Mouse (Mus musculus) stomach, embryonic 15.5 days (tissue): ENCODE data around the gene Mroh3. TPM values are rescaled to one million over a fixed set of nuclear protein-coding genes. Genes with fewer than 3 reads are reported as not detected.

Source experiments
- ATAC-seq: fragments of 200-750 bp; cut with Nextera tagmentation; 2 replicates; pipeline ENCODE4 v1.8.0; 2017; ENCODE audit warnings: low read depth, moderate number of reproducible peaks, moderate TSS enrichment; ENCODE audit not compliant: insufficient read depth, low FRiP score
- H3K27ac ChIP-seq: fragments of 300-500 bp; sonication (generic); 2 replicates; pipeline ENCODE4 v1.5.1; 2015; ENCODE audit warnings: mild to moderate bottlenecking, inconsistent platforms
- H3K27me3 ChIP-seq: fragments of 300-500 bp; sonication (generic); replicated peaks from 2 replicates; pipeline ENCODE4 v1.6.1; 2015; ENCODE audit warnings: inconsistent platforms
- H3K36me3 ChIP-seq: fragments of 300-500 bp; sonication (generic); 2 replicates; pipeline ENCODE4 v1.6.1; 2015; ENCODE audit warnings: inconsistent platforms
- H3K4me1 ChIP-seq: fragments of 300-500 bp; sonication (generic); 2 replicates; pipeline ENCODE4 v1.6.1; 2015; ENCODE audit warnings: inconsistent platforms
- H3K4me2 ChIP-seq: fragments of 300-500 bp; sonication (generic); 2 replicates; pipeline ENCODE4 v1.6.1; 2015; ENCODE audit warnings: mild to moderate bottlenecking, inconsistent platforms
- H3K4me3 ChIP-seq: fragments of 300-500 bp; sonication (generic); replicated peaks from 2 replicates; pipeline ENCODE4 v1.5.1; 2015; ENCODE audit warnings: inconsistent platforms
- H3K9ac ChIP-seq: fragments of 300-500 bp; sonication (generic); 2 replicates; pipeline ENCODE4 v1.6.1; 2015; ENCODE audit warnings: inconsistent platforms
- H3K9me3 ChIP-seq: fragments of 300-500 bp; sonication (generic); 2 replicates; pipeline ENCODE4 v1.6.1; 2016; ENCODE audit warnings: inconsistent platforms
- WGBS: fragments of 180-500 bp; shearing (Covaris S2); methylation state at CpG from one replicate; pipeline ENCODE4 v1.1.7; 2015; 5-methylcytosine and 5-hydroxymethylcytosine counted together
- polyA plus RNA-seq: library from polyadenylated mRNA; unstranded; fragments of >200 nt; fragmentation: Nextera tagmentation; extraction: Ambion mirVana; gene quantifications from 2 replicates; pipeline ENCODE4 v1.2.1, GENCODE M21; 2015

Gene Mroh3
- polyA plus RNA-seq, result 0.66 and 0.73 TPM in 2 replicates

DNA sequence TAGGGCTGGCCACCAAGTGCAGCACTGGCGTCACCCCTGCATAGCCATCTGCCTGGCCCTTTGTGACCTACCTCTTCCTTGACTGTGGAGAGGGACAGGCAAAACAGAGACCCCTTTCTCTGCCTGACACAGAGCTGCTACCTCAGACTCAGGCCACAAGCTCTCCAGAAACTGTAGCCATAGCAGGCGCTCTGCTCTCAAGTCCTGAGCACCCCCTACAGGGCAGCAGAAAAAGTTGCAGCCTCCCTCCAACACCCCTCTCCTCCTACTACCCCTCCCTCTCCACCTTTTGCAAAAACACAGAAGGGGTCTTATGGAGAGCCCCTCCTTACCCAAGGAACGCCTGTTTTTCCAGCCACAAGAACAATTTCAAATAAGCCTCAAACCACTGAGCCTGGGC is at the start of gene Mroh3:
TSS of gene Mroh3 (minus strand) at position 26 of the 400 bp plus-strand sequence.
- no peak within 1 kb of the TSS for H3K4me3 ChIP-seq
- no peaks in the 10 kb centered on the region for H3K27me3 ChIP-seq
- no peak within 1 kb of the TSS for H3K27ac ChIP-seq
- no peak within 1 kb of the TSS for H3K4me2 ChIP-seq
- ATAC-seq, result no peak
- no peaks in the 10 kb centered on the region for H3K36me3 ChIP-seq
- no peak within 1 kb of the TSS for H3K9ac ChIP-seq
- WGBS, result 63% methylated on average over 3 of the region's 3 CpGs
- H3K9me3 ChIP-seq, result no peaks in the 10 kb centered on the region
- H3K4me1 ChIP-seq, result no peaks in the 10 kb centered on the region

DNA sequence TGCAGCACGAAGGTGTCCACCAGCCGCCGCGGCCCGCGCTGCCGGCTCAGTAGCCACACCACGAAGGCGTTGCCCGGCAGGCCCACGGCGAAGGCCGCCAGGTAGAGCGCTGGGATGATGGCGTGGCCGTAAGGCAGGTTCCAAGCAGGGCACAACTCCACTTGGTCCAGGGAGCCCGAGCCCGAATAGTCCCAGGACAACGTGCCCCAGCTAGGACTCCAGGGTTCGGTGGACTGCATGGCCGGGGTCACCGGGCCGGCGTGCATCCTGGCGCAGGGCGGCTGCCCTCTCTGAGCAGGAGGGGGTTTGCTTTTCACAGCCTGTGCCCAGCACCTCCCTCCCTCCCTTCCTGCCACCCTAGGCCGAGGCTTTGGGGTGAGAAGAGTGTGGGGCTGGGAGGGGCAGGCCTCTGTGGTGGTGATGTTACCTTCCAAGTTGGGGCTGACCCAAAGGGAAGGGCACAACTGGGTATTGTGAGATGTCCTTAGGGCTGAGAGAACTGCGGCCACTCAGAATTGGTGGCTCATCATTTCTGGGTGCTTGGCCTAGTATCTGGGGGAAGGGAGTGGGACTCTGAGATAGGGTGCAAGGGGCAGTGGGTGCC is 48.1 kb upstream of the Mroh3 start, which contains the start of gene Gpr25:
TSS of gene Gpr25 (minus strand) at position 239 of the 604 bp plus-strand sequence.
- Histone ChIP-seq H3K36me3 (no peaks in the 10 kb centered on the region), H3K9ac (peak within 1 kb of the TSS; percentile 2), H3K27ac (no peak within 1 kb of the TSS), H3K4me3 (peak within 1 kb of the TSS; percentile 55), H3K27me3 (peaks cover 44% of the 10 kb centered on the region), H3K9me3 (no peaks in the 10 kb centered on the region), H3K4me1 (peaks cover 14% of the 10 kb centered on the region), H3K4me2 (peak within 1 kb of the TSS; percentile 99)
- WGBS, result 12% methylated on average over 26 of the region's 28 CpGs
- ATAC-seq, result no peak

DNA sequence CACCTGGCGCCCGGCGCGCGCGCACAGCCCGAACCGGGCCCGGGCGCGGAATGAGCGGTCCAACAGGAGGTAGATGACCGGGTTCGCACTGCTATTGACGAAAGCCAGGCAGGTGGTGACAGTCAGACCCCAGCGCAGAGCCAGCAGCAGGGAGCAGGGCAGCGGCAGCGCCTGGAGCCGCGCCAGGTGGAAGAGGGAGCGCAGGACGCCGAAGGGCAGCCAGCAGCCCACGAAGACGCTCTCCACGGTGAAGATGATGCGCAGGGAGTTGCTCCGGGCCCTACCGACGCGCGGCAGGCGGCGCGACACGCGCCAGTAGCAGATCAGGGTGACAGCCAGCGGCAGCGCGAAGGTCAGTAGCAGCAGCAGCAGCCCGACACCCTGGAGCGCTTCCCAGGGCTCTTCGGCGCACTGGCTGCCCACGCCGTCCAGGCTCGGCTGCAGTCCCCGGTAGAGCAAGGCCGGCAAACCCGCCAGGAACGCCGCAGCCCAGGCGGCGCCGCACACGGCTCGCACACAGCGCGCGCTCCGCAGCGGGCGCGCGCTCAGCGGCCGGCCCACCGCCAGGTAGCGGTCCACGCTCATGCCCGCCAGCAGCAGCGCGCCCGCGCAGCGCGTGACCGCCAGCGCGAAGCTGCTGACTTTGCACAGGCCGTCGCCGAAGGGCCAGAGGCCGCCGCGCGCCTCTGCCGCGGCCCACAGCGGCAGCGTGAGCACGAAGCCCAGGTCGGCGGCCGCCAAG is 47.4 kb upstream of the Mroh3 start:
- H3K36me3 ChIP-seq, result no peaks in the 10 kb centered on the region
- peaks cover 14% of the 10 kb centered on the region for H3K4me1 ChIP-seq
- H3K27ac ChIP-seq, result no peak overlapping the region
- H3K27me3 ChIP-seq, result peaks cover 44% of the 10 kb centered on the region
- peak overlapping the region; percentile 99 for H3K4me2 ChIP-seq
- under 1% methylated on average over 95 of the region's 95 CpGs for WGBS
- ATAC-seq, result peak; percentile 52
- peak overlapping the region; percentile 55 for H3K4me3 ChIP-seq
- peak overlapping the region; percentile 2 for H3K9ac ChIP-seq
- no peaks in the 10 kb centered on the region for H3K9me3 ChIP-seq

DNA sequence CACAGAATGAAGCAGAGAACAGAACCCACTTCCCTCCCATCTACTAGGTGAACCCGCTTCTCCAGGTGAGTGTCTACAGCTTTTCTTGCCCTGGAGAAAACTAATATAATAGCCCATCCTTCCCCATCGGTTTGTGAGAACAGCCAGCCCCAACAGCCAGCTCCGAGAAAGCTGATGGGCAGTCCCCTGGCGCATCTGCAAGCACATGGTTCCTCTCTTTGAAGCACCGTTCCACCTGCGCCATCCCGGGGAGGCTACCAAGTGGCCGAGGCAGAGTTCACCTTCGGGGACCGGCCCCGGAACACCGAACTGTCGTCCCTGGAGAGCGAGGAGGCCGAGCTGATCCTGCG is 46.9 kb upstream of the Mroh3 start:
- no peaks in the 10 kb centered on the region for H3K9me3 ChIP-seq
- no peak for ATAC-seq
- no peak overlapping the region for H3K9ac ChIP-seq
- H3K4me2 ChIP-seq, result peak overlapping the region; percentile 99
- no peak overlapping the region for H3K27ac ChIP-seq
- peaks cover 44% of the 10 kb centered on the region for H3K27me3 ChIP-seq
- H3K4me1 ChIP-seq, result peaks cover 14% of the 10 kb centered on the region
- 3% methylated on average over 16 of the region's 16 CpGs for WGBS
- H3K36me3 ChIP-seq, result no peaks in the 10 kb centered on the region
- peak overlapping the region; percentile 55 for H3K4me3 ChIP-seq

DNA sequence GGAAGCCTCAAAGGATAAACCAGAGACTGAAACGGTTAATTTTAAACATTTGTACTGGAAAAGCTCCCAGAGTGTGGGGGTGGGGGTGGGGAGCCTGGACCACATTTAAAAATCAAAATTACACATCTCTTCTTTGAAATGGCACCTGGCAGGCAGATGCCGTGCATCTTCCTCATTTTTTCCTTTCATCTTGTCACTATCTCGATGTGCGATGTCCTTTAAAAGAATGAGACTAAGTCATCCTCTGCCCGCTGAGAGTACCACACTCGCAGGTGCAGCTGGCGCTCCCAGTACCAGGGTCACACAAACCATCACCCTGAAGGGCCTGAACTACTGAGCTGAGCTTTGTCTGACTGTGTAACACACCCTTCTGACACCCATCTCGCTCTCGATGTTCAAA is 45.9 kb upstream of the Mroh3 start:
- no peak overlapping the region for H3K9ac ChIP-seq
- 66% methylated on average over 9 of the region's 9 CpGs for WGBS
- no peak for ATAC-seq
- H3K36me3 ChIP-seq, result no peaks in the 10 kb centered on the region
- H3K4me3 ChIP-seq, result no peak overlapping the region
- H3K4me1 ChIP-seq, result peaks cover 14% of the 10 kb centered on the region
- H3K27ac ChIP-seq, result no peak overlapping the region
- peaks cover 44% of the 10 kb centered on the region for H3K27me3 ChIP-seq
- no peaks in the 10 kb centered on the region for H3K9me3 ChIP-seq
- H3K4me2 ChIP-seq, result no peak overlapping the region

DNA sequence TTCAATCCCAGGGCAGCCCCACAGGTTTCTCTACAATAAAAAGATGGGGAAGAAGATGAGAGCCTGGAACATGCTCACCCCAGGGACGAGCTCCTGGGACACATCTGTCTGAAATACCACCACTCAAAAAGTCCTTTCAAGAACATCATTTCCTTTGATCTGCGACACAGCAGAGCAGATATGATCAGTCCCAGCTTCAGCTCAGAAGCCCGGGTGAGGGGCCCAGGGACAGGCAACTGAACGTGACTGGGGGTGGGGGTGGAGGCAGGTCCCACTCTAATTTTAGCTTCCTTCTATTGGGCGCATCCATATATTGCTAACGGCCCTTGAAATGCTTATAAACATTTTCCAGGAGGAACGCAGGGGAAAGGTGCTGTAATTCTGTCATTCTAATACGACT is 43.0 kb upstream of the Mroh3 start:
- 53% methylated on average over 8 of the region's 8 CpGs for WGBS
- Histone ChIP-seq H3K9ac (no peak overlapping the region), H3K9me3 (no peaks in the 10 kb centered on the region), H3K4me2 (no peak overlapping the region), H3K4me3 (no peak overlapping the region), H3K27me3 (peaks cover 36% of the 10 kb centered on the region), H3K4me1 (peaks cover 13% of the 10 kb centered on the region), H3K27ac (no peak overlapping the region), H3K36me3 (no peaks in the 10 kb centered on the region)
- ATAC-seq, result no peak

DNA sequence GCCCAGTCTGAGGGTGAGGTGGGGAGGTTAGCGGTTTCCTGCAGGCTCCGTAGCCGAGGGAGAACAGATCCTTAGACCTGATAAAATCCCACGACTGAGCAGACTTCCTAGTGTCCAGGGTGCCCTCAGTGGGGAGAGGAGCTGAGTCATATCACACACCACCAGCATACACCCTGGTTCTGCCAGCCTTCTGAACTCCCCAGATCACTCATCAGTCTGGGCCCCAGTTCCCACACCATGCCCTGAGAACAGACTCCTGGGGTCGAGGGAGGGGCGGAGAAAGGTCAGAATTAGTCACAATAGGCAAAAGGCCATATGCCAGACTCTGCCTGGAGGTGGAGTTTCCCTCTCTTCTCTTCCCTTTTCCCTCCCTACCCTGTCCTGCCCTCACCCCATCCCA is 42.5 kb upstream of the Mroh3 start:
- Histone ChIP-seq H3K4me2 (no peak overlapping the region), H3K36me3 (no peaks in the 10 kb centered on the region), H3K9ac (no peak overlapping the region), H3K4me1 (peaks cover 8% of the 10 kb centered on the region), H3K27me3 (peaks cover 31% of the 10 kb centered on the region), H3K9me3 (no peaks in the 10 kb centered on the region), H3K4me3 (no peak overlapping the region), H3K27ac (no peak overlapping the region)
- peak; percentile 27; the same call in 1 of the 2 replicates for ATAC-seq
- 32% methylated on average over 6 of the region's 6 CpGs for WGBS

DNA sequence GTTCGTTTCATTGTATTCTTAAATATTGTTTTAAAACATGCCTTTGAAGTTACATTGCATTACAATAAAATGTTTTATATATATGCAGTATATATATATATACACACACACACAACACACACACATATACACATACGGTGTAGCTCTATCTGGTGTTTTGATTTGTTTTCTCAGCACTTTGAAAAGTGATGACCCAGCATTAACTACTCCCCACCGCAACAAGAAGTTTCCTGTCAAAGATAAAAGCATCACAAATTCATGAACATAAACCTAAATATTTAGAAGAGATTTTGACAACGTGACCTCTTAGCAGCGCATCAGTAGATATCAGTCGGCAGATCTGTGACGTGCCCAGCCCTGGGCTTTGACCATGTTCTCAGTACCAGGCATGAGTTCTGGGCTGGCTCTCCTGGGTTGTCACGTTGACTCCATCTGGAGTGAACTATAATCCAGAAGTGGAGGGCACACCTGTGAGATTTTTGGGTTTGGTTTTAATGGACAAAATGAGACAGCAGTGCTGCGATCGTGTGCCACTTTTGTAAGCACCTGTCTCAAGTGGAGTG is 42.0 kb upstream of the Mroh3 start:
- no peak for ATAC-seq
- Histone ChIP-seq H3K4me3 (no peak overlapping the region), H3K27me3 (peaks cover 25% of the 10 kb centered on the region), H3K4me2 (no peak overlapping the region), H3K4me1 (peaks cover 2% of the 10 kb centered on the region), H3K9ac (no peak overlapping the region), H3K36me3 (no peaks in the 10 kb centered on the region), H3K9me3 (no peaks in the 10 kb centered on the region), H3K27ac (no peak overlapping the region)
- 63% methylated on average over 10 of the region's 10 CpGs for WGBS

DNA sequence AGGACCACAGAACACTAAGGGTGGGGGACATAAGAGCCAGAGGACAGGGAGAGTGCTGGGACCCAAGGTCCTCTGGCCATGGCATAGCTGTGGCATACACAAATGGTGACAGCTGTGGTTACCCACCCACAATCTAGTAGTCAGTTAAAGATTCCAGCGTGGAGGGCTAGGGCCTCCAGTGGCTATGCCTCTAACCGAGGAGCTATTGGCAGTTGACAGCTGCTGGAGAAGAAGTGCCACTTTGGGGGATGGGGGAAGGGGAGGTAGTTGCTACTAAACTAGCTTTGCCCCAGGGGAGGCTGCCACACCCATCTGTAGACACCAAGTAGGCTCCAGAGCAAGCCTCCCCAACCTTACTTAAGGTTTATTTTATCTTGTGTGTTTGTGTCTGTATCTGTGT is 40.8 kb upstream of the Mroh3 start:
- Histone ChIP-seq H3K9ac (no peak overlapping the region), H3K4me2 (no peak overlapping the region), H3K9me3 (no peaks in the 10 kb centered on the region), H3K36me3 (no peaks in the 10 kb centered on the region), H3K27ac (no peak overlapping the region), H3K4me3 (no peak overlapping the region), H3K4me1 (no peaks in the 10 kb centered on the region), H3K27me3 (peaks cover 19% of the 10 kb centered on the region)
- no peak for ATAC-seq
- WGBS, result 20% methylated on average over 2 of the region's 2 CpGs

DNA sequence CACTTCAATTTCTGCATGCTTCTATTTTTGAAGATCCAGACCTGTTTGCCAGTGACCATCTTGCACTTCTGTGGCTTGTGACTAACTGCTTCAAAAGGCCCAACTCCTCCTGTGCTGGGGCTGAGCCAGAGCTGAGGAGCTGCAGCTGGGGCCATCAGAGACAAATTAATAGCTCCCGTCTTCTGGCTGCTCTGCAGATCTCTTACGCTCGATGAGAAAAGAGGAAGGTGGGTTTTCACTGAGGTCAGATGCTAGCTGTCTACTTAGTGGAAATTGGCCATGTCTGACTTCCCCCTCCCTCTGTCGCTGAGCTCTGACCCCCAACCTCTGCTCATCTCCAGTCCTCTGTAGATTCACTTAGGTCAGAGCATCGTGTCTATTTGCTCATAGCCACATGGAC is 37.0 kb upstream of the Mroh3 start:
- Histone ChIP-seq H3K4me2 (no peak overlapping the region), H3K27ac (no peak overlapping the region), H3K4me3 (no peak overlapping the region), H3K4me1 (no peaks in the 10 kb centered on the region), H3K27me3 (no peaks in the 10 kb centered on the region), H3K9ac (no peak overlapping the region), H3K36me3 (no peaks in the 10 kb centered on the region), H3K9me3 (no peaks in the 10 kb centered on the region)
- 31% methylated on average over 5 of the region's 5 CpGs for WGBS
- ATAC-seq, result no peak

DNA sequence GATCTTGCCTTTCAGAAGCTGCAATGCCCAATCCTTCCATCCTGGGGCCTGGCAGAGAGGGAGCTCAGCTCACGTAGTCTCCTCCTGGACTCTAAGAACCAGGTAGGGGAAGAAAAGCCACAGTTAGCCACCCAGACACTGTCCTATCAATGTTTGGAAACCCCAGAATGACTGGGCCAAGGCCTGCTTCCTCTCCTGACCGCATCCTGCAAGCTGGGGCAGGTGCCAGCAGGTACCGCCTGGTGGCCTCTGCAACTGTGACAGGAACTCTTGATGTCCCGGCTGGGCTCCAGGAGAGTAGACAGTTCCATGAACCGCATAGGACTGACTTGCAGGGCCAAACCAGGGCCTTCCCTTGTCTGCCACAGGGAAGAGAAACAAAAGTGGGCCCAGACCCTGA is 34.8 kb upstream of the Mroh3 start:
- Histone ChIP-seq H3K27me3 (no peaks in the 10 kb centered on the region), H3K27ac (no peak overlapping the region), H3K9me3 (no peaks in the 10 kb centered on the region), H3K4me3 (no peak overlapping the region), H3K9ac (no peak overlapping the region), H3K4me1 (no peaks in the 10 kb centered on the region), H3K4me2 (no peak overlapping the region), H3K36me3 (no peaks in the 10 kb centered on the region)
- no peak for ATAC-seq
- 84% methylated on average over 5 of the region's 5 CpGs for WGBS

DNA sequence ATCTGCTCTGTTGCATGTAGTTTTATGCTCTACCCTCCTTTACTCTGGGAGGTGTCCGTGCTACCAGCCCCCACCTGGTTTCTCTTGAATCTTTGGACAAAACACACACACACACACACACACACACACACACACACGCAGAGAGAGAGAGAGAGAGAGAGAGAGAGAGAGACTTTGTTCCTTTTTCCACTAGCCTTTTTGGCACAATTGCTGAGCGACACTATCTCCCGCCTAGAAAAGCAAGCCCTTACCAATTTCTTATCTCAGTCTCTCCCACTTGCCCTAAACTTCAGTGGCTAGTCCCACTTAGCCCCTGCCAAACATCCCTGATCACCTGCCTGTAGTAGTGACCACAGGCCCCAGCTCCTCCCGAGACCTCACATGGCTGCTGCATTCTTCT is 31.8 kb upstream of the Mroh3 start:
- no peak overlapping the region for H3K9ac ChIP-seq
- H3K9me3 ChIP-seq, result no peaks in the 10 kb centered on the region
- ATAC-seq, result no peak
- 75% methylated on average over 5 of the region's 5 CpGs for WGBS
- no peaks in the 10 kb centered on the region for H3K36me3 ChIP-seq
- no peak overlapping the region for H3K27ac ChIP-seq
- no peak overlapping the region for H3K4me2 ChIP-seq
- H3K4me3 ChIP-seq, result no peak overlapping the region
- no peaks in the 10 kb centered on the region for H3K4me1 ChIP-seq
- no peaks in the 10 kb centered on the region for H3K27me3 ChIP-seq
